Mouse (Mus musculus): ENCODE measurements at regions not wholly inside any gene's neighbourhood (a gene's known extent, or its start where the extent isn't known, plus 50 kb on each side); places are given as distances from the start of the nearest gene placed in this dataset.

GRCm38 (mm10) chr1:121123436-121123835 lies 209.0 kb downstream of the Insig2 start:
- no peak for TF ChIP-seq CTCF (IDR thresholded peaks at IDR 0.05; ENCODE audit: extremely low read depth, insufficient read depth, low read length)
- no peak for TF ChIP-seq POLR2A (IDR thresholded peaks at IDR 0.05; ENCODE audit: extremely low read depth, insufficient read depth, low read length)

Measured in cortical plate, adult 2 months (tissue).